Mouse (Mus musculus) G1E (cell line): ENCODE measurements at regions not wholly inside any gene's neighbourhood (a gene's known extent, or its start where the extent isn't known, plus 50 kb on each side); places are given as distances from the start of the nearest gene placed in this dataset.
"Not testable (repeated sequence)": the region's sequence is repeated elsewhere in the genome, so short reads cannot be mapped to it uniquely, and the experiment has no call there.

Experiments
- ATAC-seq: 2 replicates; pipeline ENCODE4 v1.8.0; 2016; ENCODE audit warnings: mild to moderate bottlenecking; ENCODE audit not compliant: insufficient number of reproducible peaks, poor library complexity, low FRiP score, severe bottlenecking; ENCODE audit errors: extremely low read depth
- DNase-seq: peaks from one replicate; pipeline ENCODE4 v3.0.0; 2012; ENCODE audit warnings: low spot score
- H3K27me3 ChIP-seq: 2 replicates; pipeline ENCODE4 v1.6.1; 2012; ENCODE audit warnings: mild to moderate bottlenecking, low read length, inconsistent platforms; ENCODE audit not compliant: insufficient read depth
- H3K36me3 ChIP-seq: replicated peaks from 2 replicates; pipeline ENCODE3; 2012; ENCODE audit warnings: mild to moderate bottlenecking, inconsistent platforms
- H3K4me1 ChIP-seq: 2 replicates; pipeline ENCODE4 v1.6.1; 2012; ENCODE audit warnings: low read depth, low read length, inconsistent platforms, mixed read lengths; ENCODE audit not compliant: insufficient read depth
- H3K4me3 ChIP-seq: 2 replicates; pipeline ENCODE4 v1.5.1; 2012; ENCODE audit warnings: low read depth, mild to moderate bottlenecking, inconsistent platforms, low read length, moderate library complexity, mixed read lengths
- H3K9me3 ChIP-seq: replicated peaks from 2 replicates; pipeline ENCODE4 v1.6.1; 2012; ENCODE audit warnings: inconsistent platforms
- CTCF ChIP-seq: IDR thresholded peaks from 2 replicates; pipeline ENCODE4 v1.5.1; 2012; ENCODE audit warnings: low read depth, low read length, inconsistent platforms, mixed read lengths
- GATA1 ChIP-seq: IDR thresholded peaks from 2 replicates; pipeline ENCODE4 v1.6.1; 2012; ENCODE audit warnings: borderline replicate concordance, low read length, inconsistent platforms, mixed read lengths
- GATA2 ChIP-seq: IDR thresholded peaks from 2 replicates; pipeline ENCODE4 v1.6.1; 2012; ENCODE audit warnings: low read depth, low read length, inconsistent platforms, borderline replicate concordance
- POLR2AphosphoS5 ChIP-seq: IDR thresholded peaks from 2 replicates; pipeline ENCODE4 v1.6.1; 2012; ENCODE audit warnings: low read depth, low read length, inconsistent platforms; ENCODE audit not compliant: insufficient replicate concordance
- TAL1 ChIP-seq: conservative IDR thresholded peaks from 2 replicates; pipeline ENCODE4 v1.6.1; 2012; ENCODE audit warnings: low read depth, low read length, inconsistent platforms, mixed read lengths

- Histone ChIP-seq H3K4me1 (no peaks in the 10 kb centered on the region), H3K36me3 (no peaks in the 10 kb centered on the region), H3K27me3 (no peaks in the 10 kb centered on the region), H3K4me3 (no peak overlapping the region), H3K9me3 (peaks cover 24% of the 10 kb centered on the region)
- DNase-seq (no peak), ATAC-seq (no peak)
- TF ChIP-seq GATA2 (no peak), GATA1 (no peak), TAL1 (no peak), POLR2AphosphoS5 (no peak), CTCF (no peak)
Measured at GRCm38 (mm10) chr17:13482136-13482535, 127.8 kb downstream of the Tcp10c start.

DNA sequence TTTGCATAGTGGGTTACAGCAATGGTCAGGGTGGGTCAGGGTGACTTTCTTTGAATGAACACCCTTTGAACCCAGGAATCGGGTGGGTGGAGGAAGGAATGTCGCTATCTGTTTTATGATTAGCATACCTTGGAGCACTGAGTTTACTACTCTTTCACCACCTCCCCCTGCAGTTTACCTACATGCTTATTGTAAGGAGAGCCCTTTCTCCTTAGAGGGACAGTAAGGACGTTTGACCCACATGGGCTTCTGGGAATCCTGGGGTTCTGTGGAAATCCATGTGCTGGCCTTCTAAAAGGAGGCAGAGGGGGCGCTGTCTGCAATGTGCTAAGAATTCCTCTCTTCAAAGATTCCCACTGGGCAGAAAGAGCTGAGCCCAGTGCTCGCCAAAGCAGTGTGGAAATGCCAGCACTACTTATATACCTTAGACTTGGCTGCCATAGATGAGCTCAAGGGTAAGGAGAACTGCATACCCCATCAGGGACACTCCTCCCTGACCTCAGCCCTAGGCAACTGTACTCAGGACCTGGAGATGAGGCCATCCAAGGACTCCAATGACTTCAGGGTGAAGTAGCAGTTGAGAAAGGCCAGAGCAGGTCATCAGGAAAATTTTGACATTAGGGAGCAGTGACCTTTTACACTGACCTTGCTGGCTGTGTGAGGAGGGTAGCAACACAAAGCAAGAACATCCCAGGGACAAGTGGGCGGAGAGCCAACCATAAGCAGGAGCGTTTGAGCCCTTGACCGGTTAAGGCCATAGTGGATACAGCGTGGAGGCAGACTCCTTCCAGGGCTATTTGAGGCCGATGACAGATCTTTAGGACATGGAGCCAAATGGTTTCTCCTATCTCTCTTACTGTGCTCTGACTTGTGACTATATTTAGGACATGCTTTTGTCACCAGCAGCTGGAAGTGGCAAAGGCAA lies 133.2 kb downstream of the Tcp10c start:
- no peak overlapping the region for H3K4me3 ChIP-seq
- H3K36me3 ChIP-seq = no peaks in the 10 kb centered on the region
- no peaks in the 10 kb centered on the region for H3K4me1 ChIP-seq
- H3K9me3 ChIP-seq = peaks cover 45% of the 10 kb centered on the region
- no peak for ATAC-seq
- no peak for TF ChIP-seq CTCF
- no peak for TF ChIP-seq GATA1
- no peak for TF ChIP-seq GATA2
- no peak for TF ChIP-seq POLR2AphosphoS5
- TF ChIP-seq TAL1 = no peak
- H3K27me3 ChIP-seq = no peaks in the 10 kb centered on the region
- DNase-seq = no peak

DNA sequence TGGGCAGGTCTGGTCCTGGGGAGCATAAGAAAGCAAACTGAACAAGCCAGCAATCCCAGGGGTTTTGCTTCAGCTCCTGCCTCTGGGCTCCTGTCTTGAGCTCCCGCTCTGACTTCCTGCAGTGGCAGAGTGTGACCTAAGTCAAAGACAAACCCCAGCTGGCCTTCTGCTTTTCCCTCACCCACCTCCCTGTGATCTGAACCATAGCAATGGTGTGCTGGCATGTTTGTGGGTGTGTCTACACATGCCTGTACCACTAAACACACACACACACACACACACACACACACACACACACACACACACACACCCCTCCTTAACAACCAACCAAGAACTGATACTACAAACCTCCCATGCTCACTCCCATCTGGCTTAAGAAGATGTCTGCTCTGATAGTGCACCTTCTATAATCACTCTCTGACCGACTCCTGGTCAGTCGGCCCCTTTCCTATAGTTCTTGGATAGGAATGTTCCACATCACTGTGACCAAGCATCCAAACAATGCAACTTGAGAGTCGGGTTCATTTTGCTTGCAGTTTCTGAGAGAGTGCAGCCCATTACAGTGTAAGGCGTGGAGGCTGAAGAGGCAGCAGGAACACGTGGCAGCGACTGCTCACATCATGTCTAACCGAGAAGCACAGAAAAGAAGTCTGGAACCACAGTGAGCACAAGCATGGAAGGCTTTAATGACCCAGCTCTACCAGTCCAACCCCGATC lies 134.4 kb downstream of the Tcp10c start:
- TF ChIP-seq CTCF (no peak), GATA2 (no peak), TAL1 (no peak), GATA1 (no peak), POLR2AphosphoS5 (no peak)
- Histone ChIP-seq H3K4me1 (no peaks in the 10 kb centered on the region), H3K27me3 (no peaks in the 10 kb centered on the region), H3K9me3 (peaks cover 47% of the 10 kb centered on the region), H3K36me3 (no peaks in the 10 kb centered on the region), H3K4me3 (no peak overlapping the region)
- ATAC-seq = no peak
- no peak for DNase-seq

DNA sequence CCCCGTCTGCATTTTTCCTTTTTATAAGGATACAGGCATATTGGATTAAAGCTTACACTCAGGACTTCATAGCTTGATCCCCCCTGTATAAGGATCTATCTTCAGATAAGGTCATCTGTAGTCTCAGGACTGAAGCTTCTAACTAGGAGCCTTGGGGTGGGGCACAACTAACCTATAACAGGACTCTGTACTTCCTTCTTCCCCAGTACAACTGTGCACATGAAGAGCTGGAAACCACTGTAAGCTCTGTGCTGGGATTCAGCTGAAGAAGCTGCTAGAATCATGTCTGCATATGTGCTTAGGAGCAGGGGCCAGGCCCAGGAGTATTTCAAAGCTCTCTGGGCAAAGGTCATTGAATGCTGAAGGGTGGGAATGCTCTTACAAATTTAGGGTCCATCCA lies 137.9 kb downstream of the Tcp10c start:
- not testable (repeated sequence) for DNase-seq, ATAC-seq, H3K4me3 ChIP-seq, H3K27me3 ChIP-seq, H3K4me1 ChIP-seq, H3K36me3 ChIP-seq
- peaks cover 43% of the 10 kb centered on the region for H3K9me3 ChIP-seq

- H3K4me1 ChIP-seq, H3K36me3 ChIP-seq, ATAC-seq, H3K4me3 ChIP-seq, DNase-seq, H3K27me3 ChIP-seq: not testable (repeated sequence)
- peaks cover 38% of the 10 kb centered on the region for H3K9me3 ChIP-seq
Measured at GRCm38 (mm10) chr17:13492649-13493277, 138.4 kb downstream of the Tcp10c start.

DNA sequence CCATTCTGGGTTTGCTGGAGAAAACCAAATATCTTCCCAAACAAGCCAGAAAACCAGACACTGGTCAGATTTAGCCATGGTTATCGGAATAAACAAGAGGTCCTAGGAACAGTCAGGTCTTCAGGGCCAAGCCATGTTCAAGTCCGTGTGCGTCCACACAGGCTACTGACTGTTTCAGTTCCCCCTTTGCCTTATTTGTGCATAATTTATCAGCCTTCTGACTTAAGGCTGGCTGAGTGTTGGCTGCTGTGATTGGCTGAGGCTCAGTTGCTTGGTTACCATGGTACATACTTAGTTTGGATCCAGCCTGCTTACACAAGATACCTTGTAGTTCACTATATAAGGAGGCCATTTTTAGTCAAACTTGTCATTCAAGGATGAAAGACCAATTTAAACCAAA lies 139.5 kb downstream of the Tcp10c start:
- DNase-seq, H3K27me3 ChIP-seq, H3K4me3 ChIP-seq, H3K36me3 ChIP-seq, H3K4me1 ChIP-seq, ATAC-seq: not testable (repeated sequence)
- H3K9me3 ChIP-seq = peaks cover 29% of the 10 kb centered on the region

DNA sequence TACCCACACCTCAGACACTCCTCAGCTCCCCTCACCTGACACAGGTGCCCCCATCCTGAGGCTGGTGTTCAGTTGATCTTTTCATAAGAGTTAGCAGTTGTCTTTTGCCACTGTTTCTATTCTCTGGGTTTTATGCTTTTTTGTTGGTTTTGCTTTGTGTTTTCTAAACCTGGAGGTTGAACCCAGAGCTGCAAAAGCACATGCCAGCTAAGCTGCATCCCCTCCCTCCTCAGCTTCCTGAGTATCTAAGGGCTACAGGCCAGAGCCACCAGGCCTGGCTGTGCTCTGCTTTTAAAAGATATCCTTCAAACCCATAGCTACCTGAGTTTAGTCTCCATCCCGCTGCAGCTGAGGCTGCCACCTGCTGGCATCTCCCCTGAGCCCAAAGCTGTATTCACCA lies 140.1 kb downstream of the Tcp10c start:
- H3K27me3 ChIP-seq, H3K4me3 ChIP-seq, H3K36me3 ChIP-seq, DNase-seq, ATAC-seq, H3K4me1 ChIP-seq: not testable (repeated sequence)
- H3K9me3 ChIP-seq = peaks cover 25% of the 10 kb centered on the region

DNA sequence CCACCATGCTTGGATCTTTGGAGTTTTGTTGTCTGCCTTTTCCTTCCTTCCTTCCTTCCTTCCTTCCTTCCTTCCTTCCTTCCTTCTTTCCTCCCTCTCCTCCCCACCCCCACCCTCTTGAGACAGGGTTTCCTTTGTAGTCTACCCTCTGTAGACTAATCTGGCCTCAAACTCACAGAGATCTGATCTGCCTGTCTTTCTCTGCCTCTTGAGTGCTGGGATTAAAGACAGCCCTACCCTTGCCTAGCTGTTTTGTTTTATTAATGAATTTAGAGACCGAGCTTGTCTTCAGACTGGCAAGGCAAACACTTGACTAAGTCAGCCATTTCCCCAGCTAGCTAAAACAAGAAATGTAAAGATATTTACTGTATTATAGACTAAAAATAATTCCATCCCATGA lies 150.0 kb downstream of the Tcp10c start:
- not testable (repeated sequence) for H3K4me3 ChIP-seq, H3K27me3 ChIP-seq, H3K9me3 ChIP-seq, DNase-seq, ATAC-seq, H3K4me1 ChIP-seq, H3K36me3 ChIP-seq

DNA sequence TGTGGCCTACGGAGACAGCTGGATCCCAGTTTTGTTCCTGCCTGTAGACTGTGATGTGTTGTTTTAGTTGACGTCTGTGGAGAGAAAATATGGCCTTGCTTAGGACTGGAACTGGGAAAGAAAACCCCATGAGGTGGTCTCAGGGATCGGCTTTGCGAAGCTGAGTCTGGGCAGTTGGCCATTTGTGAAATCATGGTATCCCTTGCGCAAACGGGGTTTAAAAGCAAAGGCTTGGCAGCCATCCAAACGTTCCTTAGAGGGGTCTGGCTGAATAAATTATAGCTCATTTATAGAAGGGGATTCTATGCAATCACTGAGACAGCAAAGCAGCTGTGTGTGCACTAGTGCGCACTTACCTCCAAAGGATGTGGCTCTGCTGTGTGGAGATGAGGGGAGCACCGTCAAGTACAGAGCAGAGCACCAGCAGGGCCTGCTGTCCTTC lies 150.5 kb downstream of the Tcp10c start:
- H3K9me3 ChIP-seq, H3K4me3 ChIP-seq, H3K36me3 ChIP-seq, DNase-seq, H3K27me3 ChIP-seq, ATAC-seq, H3K4me1 ChIP-seq: not testable (repeated sequence)

DNA sequence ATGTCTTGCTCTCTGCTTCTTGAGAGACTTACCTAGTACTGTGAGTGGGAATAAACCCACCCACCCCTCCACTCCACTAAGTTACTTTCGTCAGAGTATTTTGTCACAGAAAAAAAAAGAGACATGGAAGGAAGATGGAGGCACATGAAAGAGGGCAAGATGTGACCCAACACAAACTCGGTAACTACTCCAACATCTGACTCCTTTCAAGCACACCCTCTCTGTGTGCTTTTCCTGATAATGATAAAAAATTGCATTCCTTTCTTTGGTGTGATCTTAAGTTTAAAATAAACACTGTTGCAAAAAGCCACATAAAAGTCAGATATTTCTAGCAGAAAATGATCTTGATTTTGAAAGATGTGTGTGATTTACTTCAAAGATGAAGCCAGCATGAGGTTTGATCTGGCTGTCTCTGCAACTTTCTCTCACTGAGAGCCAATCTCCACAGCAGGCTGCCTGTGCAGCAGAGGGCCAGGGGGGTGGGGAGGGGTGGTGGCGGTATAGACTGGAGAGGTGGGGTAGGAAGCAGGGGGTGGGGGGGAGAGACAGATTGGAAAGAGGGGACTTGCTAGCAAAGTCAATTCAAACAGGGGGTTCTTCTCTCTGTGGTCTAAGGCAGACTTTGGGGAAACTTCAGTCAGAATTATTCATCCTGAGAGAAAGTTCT lies 153.2 kb downstream of the Tcp10c start:
- H3K9me3 ChIP-seq, H3K4me3 ChIP-seq, DNase-seq, H3K36me3 ChIP-seq, ATAC-seq, H3K27me3 ChIP-seq, H3K4me1 ChIP-seq: not testable (repeated sequence)
